Mouse (Mus musculus): Measurements from ENCODE around the gene Ifna6. TPM values are rescaled to one million over a fixed set of nuclear protein-coding genes. Genes with fewer than 3 reads are reported as not detected.
A peak's percentile ranks its signal among the peaks of the same experiment; 100 is the strongest.

Ifna6 gene
- total and polyA plus RNA-seq, 3 experiments, result not detected

GRCm38 (mm10) chr4:88865011-88865569 lies 37.9 kb downstream of the Ifna6 start:
- no peaks in the 10 kb centered on the region for H3K79me2 ChIP-seq (ENCODE audit: control insufficient read depth, insufficient read depth, low read length, poor library complexity)
- peak overlapping the region; percentile 54 for H3K9ac ChIP-seq (ENCODE audit: control insufficient read depth, low read depth, low read length, poor library complexity, severe bottlenecking)
- peaks cover 0 to 15% of the 10 kb centered on the region in 2 experiments; a peak in 2 of 4 replicates for H3K36me3 ChIP-seq (ENCODE audit: control insufficient read depth in 1 of 2, insufficient read depth in 2 of 2, low read length in 2 of 2)
- peak; percentile 68 for DNase-seq (ENCODE audit: low read depth, low spot score)
- peak overlapping the region; percentile 35 to 48 for H3K4me3 ChIP-seq (ENCODE audit: control insufficient read depth in 1 of 2, insufficient read depth in 1 of 2, low read depth in 2 of 2, low read length in 2 of 2)
- no peaks in the 10 kb centered on the region for H3K9me3 ChIP-seq (replicated peaks; ENCODE audit: insufficient read depth, low read length)
- peaks cover 0 to 6% of the 10 kb centered on the region in 2 experiments; a peak in 2 of 4 replicates for H3K27me3 ChIP-seq (ENCODE audit: control insufficient read depth in 1 of 2, insufficient read depth in 2 of 2, low read length in 2 of 2)
- H3K27ac ChIP-seq (ENCODE audit: control insufficient read depth, low read depth, low read length), result peak overlapping the region; percentile 79
- TF ChIP-seq EP300 (IDR thresholded peaks at IDR 0.05; ENCODE audit: low read depth in 1 of 2, low read length in 2 of 2), result peak in 1 of 2 experiments; percentile 37; a peak in 2 of 4 replicates
- 0 out of 2 replicates have a peak, but pooled peaks have one; percentile 21 for TF ChIP-seq RCOR1 (IDR thresholded peaks at IDR 0.05; ENCODE audit: low read depth, low read length)
- TF ChIP-seq MAX (IDR thresholded peaks at IDR 0.05; ENCODE audit: low read length), result peak; percentile 29; the same call in 1 of the 2 replicates
- TF ChIP-seq E2F4 (IDR thresholded peaks at IDR 0.05; ENCODE audit: borderline replicate concordance, low read depth, low read length), result no peak
- TF ChIP-seq ETS1 (IDR thresholded peaks at IDR 0.05; ENCODE audit: low read depth, low read length), result peak; percentile 20; the same call in 1 of the 2 replicates
- TF ChIP-seq SIN3A (IDR thresholded peaks at IDR 0.05; ENCODE audit: low read length), result peak; percentile 9; the same call in 1 of the 2 replicates
- no peak for TF ChIP-seq MEF2A (IDR thresholded peaks at IDR 0.05; ENCODE audit: extremely low read depth, insufficient replicate concordance, low read depth, low read length, poor library complexity, severe bottlenecking)
- H3K4me1 ChIP-seq (ENCODE audit: control insufficient read depth in 1 of 2, insufficient read depth in 2 of 2, low read length in 2 of 2), result peaks cover 13 to 14% of the 10 kb centered on the region in 2 experiments

GRCm38 (mm10) chr4:88867366-88867925 lies 40.2 kb downstream of the Ifna6 start:
- DNase-seq (ENCODE audit: low read depth, low spot score), result peak; percentile 90
- Histone ChIP-seq H3K27ac (ENCODE audit: control insufficient read depth, low read depth, low read length) (no peak overlapping the region), H3K9me3 (replicated peaks; ENCODE audit: insufficient read depth, low read length) (no peaks in the 10 kb centered on the region), H3K9ac (ENCODE audit: control insufficient read depth, low read depth, low read length, poor library complexity, severe bottlenecking) (peak overlapping the region; percentile 80), H3K4me1 (ENCODE audit: control insufficient read depth in 1 of 2, insufficient read depth in 2 of 2, low read length in 2 of 2) (peaks cover 13 to 14% of the 10 kb centered on the region in 2 experiments), H3K79me2 (ENCODE audit: control insufficient read depth, insufficient read depth, low read length, poor library complexity) (no peaks in the 10 kb centered on the region), H3K27me3 (ENCODE audit: control insufficient read depth in 1 of 2, insufficient read depth in 2 of 2, low read length in 2 of 2) (no peaks in the 10 kb centered on the region), H3K36me3 (ENCODE audit: control insufficient read depth in 1 of 2, insufficient read depth in 2 of 2, low read length in 2 of 2) (peaks cover 0 to 15% of the 10 kb centered on the region in 2 experiments; a peak in 2 of 4 replicates), H3K4me3 (ENCODE audit: control insufficient read depth in 1 of 2, insufficient read depth in 1 of 2, low read depth in 2 of 2, low read length in 2 of 2) (peak overlapping the region; percentile 93 to 100)
- TF ChIP-seq ZNF384 (IDR thresholded peaks at IDR 0.05; ENCODE audit: low read depth, low read length) (no peak), TBP (IDR thresholded peaks at IDR 0.05; ENCODE audit: low read depth, low read length) (no peak), CTCF (IDR thresholded peaks at IDR 0.05 in 2 of 3, conservative IDR thresholded peaks at IDR 0.05 in 1 of 3; ENCODE audit: control insufficient read depth in 1 of 3, insufficient read depth in 1 of 3, low read depth in 2 of 3, low read length in 3 of 3, poor library complexity in 1 of 3, severe bottlenecking in 1 of 3) (peak; percentile 90 to 94 (median 91)), ZMIZ1 (IDR thresholded peaks at IDR 0.05; ENCODE audit: low read depth, low read length) (no peak), MXI1 (IDR thresholded peaks at IDR 0.05; ENCODE audit: low read depth, low read length) (no peak; the same call in 1 of the 2 replicates), GABPA (IDR thresholded peaks at IDR 0.05; ENCODE audit: low read depth, low read length) (no peak), KAT2A (conservative IDR thresholded peaks at IDR 0.05; ENCODE audit: low read depth, low read length) (no peak), RAD21 (IDR thresholded peaks at IDR 0.05; ENCODE audit: low read depth, low read length) (peak; percentile 85), GATA1 (IDR thresholded peaks at IDR 0.05; ENCODE audit: low read depth, low read length) (no peak), POLR2AphosphoS5 (IDR thresholded peaks at IDR 0.05; ENCODE audit: borderline replicate concordance, low read depth, low read length) (no peak), ZC3H11A (IDR thresholded peaks at IDR 0.05; ENCODE audit: low read depth, low read length) (peak; percentile 67), MAFK (IDR thresholded peaks at IDR 0.05; ENCODE audit: borderline replicate concordance, low read depth, low read length) (no peak), USF1 (IDR thresholded peaks at IDR 0.05; ENCODE audit: low read depth, low read length) (no peak), CHD1 (IDR thresholded peaks at IDR 0.05; ENCODE audit: low read depth, low read length) (no peak), POLR2A (IDR thresholded peaks at IDR 0.05; ENCODE audit: control insufficient read depth in 1 of 2, insufficient read depth in 1 of 2, low read depth in 1 of 2, low read length in 2 of 2, poor library complexity in 1 of 2) (no peak), SIN3A (IDR thresholded peaks at IDR 0.05; ENCODE audit: low read length) (peak; percentile 76), EP300 (IDR thresholded peaks at IDR 0.05; ENCODE audit: low read depth in 1 of 2, low read length in 2 of 2) (peak in 1 of 2 experiments; percentile 21; a peak in 2 of 4 replicates), POLR2AphosphoS2 (IDR thresholded peaks at IDR 0.05; ENCODE audit: low read length) (no peak), MAZ (IDR thresholded peaks at IDR 0.05; ENCODE audit: low read depth, low read length) (no peak), SMC3 (IDR thresholded peaks at IDR 0.05; ENCODE audit: low read depth, low read length) (peak; percentile 82), MAX (IDR thresholded peaks at IDR 0.05; ENCODE audit: low read length) (no peak), ZKSCAN1 (IDR thresholded peaks at IDR 0.05; ENCODE audit: low read depth, low read length) (no peak), HCFC1 (IDR thresholded peaks at IDR 0.05; ENCODE audit: low read depth, low read length) (peak; percentile 43; the same call in 1 of the 2 replicates), RCOR1 (IDR thresholded peaks at IDR 0.05; ENCODE audit: low read depth, low read length) (no peak), NRF1 (IDR thresholded peaks at IDR 0.05; ENCODE audit: insufficient read depth, low read depth, low read length, poor library complexity, severe bottlenecking) (no peak), CHD2 (IDR thresholded peaks at IDR 0.05; ENCODE audit: low read length) (no peak), ETS1 (IDR thresholded peaks at IDR 0.05; ENCODE audit: low read depth, low read length) (0 out of 2 replicates have a peak, but pooled peaks have one; percentile 46)

Data from MEL (cell line).